Mouse (Mus musculus) intestine, postnatal 0 days (tissue): ENCODE results near the gene Ipcef1. TPM values are rescaled to one million over a fixed set of nuclear protein-coding genes. Genes with fewer than 3 reads are reported as not detected.

Experiments
- ATAC-seq: fragments of 200-750 bp; cut with Nextera tagmentation; 2 replicates; pipeline ENCODE4 v1.8.0; 2017; ENCODE audit warnings: mild to moderate bottlenecking, moderate TSS enrichment, moderate library complexity
- H3K27ac ChIP-seq: fragments of 300-500 bp; sonication (generic); 2 replicates; pipeline ENCODE4 v1.5.1; 2014; ENCODE audit warnings: mild to moderate bottlenecking, low read depth, low read length, moderate library complexity
- H3K27me3 ChIP-seq: fragments of 300-500 bp; sonication (generic); replicated peaks from 2 replicates; pipeline ENCODE4 v1.6.1; 2014; ENCODE audit warnings: low read length, mixed read lengths; ENCODE audit not compliant: control insufficient read depth, insufficient read depth
- H3K36me3 ChIP-seq: fragments of 300-500 bp; sonication (generic); 2 replicates; pipeline ENCODE4 v1.6.1; 2014; ENCODE audit warnings: mild to moderate bottlenecking, moderate library complexity; ENCODE audit not compliant: control insufficient read depth, insufficient read depth
- H3K4me1 ChIP-seq: fragments of 300-500 bp; sonication (generic); replicated peaks from 2 replicates; pipeline ENCODE4 v1.6.1; 2014; ENCODE audit warnings: antibody characterized with exemption, low read length, mixed read lengths; ENCODE audit not compliant: control insufficient read depth, insufficient read depth
- H3K4me2 ChIP-seq: fragments of 300-500 bp; sonication (generic); replicated peaks from 2 replicates; pipeline ENCODE4 v1.6.1; 2014; ENCODE audit warnings: low read depth, mild to moderate bottlenecking, moderate library complexity
- H3K4me3 ChIP-seq: fragments of 300-500 bp; sonication (generic); 2 replicates; pipeline ENCODE4 v1.5.1; 2014; ENCODE audit warnings: low read depth, low read length
- H3K9ac ChIP-seq: fragments of 300-500 bp; sonication (generic); 2 replicates; pipeline ENCODE4 v1.6.1; 2014; ENCODE audit warnings: mild to moderate bottlenecking, low read depth, low read length
- H3K9me3 ChIP-seq: fragments of 300-500 bp; sonication (generic); 2 replicates; pipeline ENCODE4 v1.6.1; 2016; ENCODE audit warnings: mixed run types; ENCODE audit not compliant: control insufficient read depth
- CTCF ChIP-seq: sonication (generic); IDR thresholded peaks from 2 replicates; pipeline ENCODE4 v1.5.1; 2016; ENCODE audit warnings: low read depth, mild to moderate bottlenecking, control low read depth, antibody characterized with exemption, moderate library complexity
- WGBS: fragments of 180-500 bp; shearing (Covaris S2); extraction: QIAGEN DNeasy Blood & Tissue Kit; methylation state at CpG from one replicate; pipeline ENCODE4 v1.1.7; 2014; 5-methylcytosine and 5-hydroxymethylcytosine counted together
- polyA plus RNA-seq: library from polyadenylated mRNA; unstranded; fragments of >200 nt; fragmentation: Nextera tagmentation; extraction: Ambion mirVana; gene quantifications from 2 replicates; pipeline ENCODE4 v1.2.1, GENCODE M21; 2015

The Ipcef1 gene
- polyA plus RNA-seq = 0.12 and 0.16 TPM in 2 replicates

DNA sequence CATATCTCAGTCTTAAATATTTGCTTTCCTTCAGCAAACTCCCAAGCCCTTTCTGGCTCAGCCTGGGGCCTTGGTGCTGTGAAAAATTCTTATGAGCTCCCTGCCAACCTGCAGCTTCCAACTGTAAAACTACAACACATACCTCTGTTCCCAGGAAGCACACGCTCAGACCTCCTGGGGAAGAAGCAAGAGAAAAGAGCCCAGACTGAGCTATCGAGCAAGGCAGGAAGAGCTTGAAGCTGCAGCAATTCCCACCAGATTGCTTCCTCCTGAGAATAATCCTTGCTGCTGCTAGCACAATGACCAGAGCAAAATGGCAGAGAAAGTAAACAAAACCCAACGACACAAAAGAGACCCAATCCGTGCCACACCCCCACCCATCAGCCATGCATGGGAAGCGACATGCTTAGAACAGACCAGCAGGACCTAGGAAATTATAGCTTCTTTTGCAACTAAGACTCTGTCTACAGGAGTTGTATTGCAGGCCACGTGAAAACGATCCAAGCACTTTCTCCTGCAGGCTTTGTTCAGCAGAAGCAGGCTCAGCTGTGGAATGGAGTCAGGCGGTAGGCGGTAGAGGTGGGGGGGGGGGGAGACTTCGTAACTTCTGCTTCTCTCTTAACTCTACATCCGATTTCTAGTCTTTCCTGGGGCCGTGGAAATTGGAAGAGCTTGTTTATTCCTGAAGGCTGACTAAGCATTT, at the start of gene Ipcef1:
Ipcef1 (minus strand) TSS at position 164 of the 703 bp plus-strand sequence.
- Histone ChIP-seq H3K36me3 (no peaks in the 10 kb centered on the region), H3K27ac (0 out of 2 replicates have a peak within 1 kb of the TSS, but pooled peaks have one; percentile 9), H3K9me3 (no peaks in the 10 kb centered on the region), H3K4me1 (peaks cover 6% of the 10 kb centered on the region; the same call in 1 of the 2 replicates), H3K27me3 (no peaks in the 10 kb centered on the region), H3K4me3 (no peak within 1 kb of the TSS), H3K4me2 (peak within 1 kb of the TSS; percentile 43), H3K9ac (no peak within 1 kb of the TSS)
- 11% methylated on average over 12 of the region's 12 CpGs for WGBS
- no peak for TF ChIP-seq CTCF
- ATAC-seq = peak; percentile 28

DNA sequence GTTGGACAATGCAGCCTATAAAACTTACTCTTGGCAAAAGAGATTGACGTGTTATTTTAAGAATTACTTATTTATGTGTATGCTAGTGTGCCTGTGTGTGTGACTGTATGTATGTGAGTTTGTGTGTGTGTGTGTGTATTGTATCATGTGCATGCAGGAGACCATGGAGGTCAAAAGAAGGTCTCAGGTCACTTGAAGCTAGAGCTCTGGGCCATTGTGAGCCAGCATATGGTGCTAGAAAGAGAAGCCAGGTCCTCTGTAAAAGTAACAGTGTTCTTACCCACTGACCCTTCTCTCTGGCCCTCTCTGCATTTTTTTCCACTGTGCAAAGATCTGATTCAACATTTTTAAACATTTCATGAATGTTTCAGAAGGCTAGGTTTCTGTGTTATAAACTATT, 25.7 kb upstream of the Ipcef1 start:
- Histone ChIP-seq H3K4me3 (no peak overlapping the region), H3K4me2 (no peak overlapping the region), H3K9ac (no peak overlapping the region), H3K9me3 (no peaks in the 10 kb centered on the region), H3K27me3 (no peaks in the 10 kb centered on the region), H3K4me1 (no peaks in the 10 kb centered on the region), H3K36me3 (no peaks in the 10 kb centered on the region), H3K27ac (no peak overlapping the region)
- 82% methylated on average over 1 of the region's 1 CpGs for WGBS
- ATAC-seq = no peak
- TF ChIP-seq CTCF = no peak

- H3K9ac ChIP-seq = no peak overlapping the region
- ATAC-seq = no peak
Observed at GRCm38 (mm10) chr10:7077389-7077808, 25.1 kb upstream of the Ipcef1 start.

GRCm38 (mm10) chr10:7076662-7077211, 24.5 kb upstream of the Ipcef1 start:
- no peak for TF ChIP-seq CTCF

More at GRCm38 (mm10) chr10:7077389-7077808, 25.1 kb upstream of the Ipcef1 start:
- no peaks in the 10 kb centered on the region for H3K27me3 ChIP-seq
- no peak for TF ChIP-seq CTCF
- H3K9me3 ChIP-seq = no peaks in the 10 kb centered on the region
- no peak overlapping the region for H3K27ac ChIP-seq
- WGBS = 53% methylated on average over 7 of the region's 7 CpGs
- no peaks in the 10 kb centered on the region for H3K36me3 ChIP-seq
- no peaks in the 10 kb centered on the region for H3K4me1 ChIP-seq
- H3K4me3 ChIP-seq = no peak overlapping the region
- no peak overlapping the region for H3K4me2 ChIP-seq

DNA sequence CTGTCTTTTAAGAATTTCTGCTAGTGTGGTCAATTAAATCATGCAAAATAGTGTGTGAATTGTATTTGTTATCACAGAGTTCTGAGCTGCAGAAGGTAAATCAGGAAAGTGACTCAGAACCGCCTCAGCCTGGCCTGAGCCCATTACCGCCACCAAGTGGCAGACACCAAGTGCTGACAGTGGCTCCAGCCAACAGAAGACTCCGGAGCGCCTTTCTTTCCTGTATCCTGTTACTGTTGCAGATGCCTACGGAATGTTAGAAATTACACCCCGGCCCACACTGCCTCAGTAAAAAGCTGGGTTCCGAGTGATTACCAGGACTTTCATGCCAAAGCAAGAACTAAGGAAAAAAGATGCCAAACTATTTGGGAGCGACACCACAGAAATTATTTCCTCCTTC, 23.9 kb upstream of the Ipcef1 start:
- peak; percentile 93 for TF ChIP-seq CTCF
- no peak overlapping the region for H3K4me3 ChIP-seq
- 15% methylated on average over 8 of the region's 8 CpGs for WGBS
- no peak overlapping the region for H3K27ac ChIP-seq
- H3K36me3 ChIP-seq = no peaks in the 10 kb centered on the region
- H3K9ac ChIP-seq = no peak overlapping the region
- peak overlapping the region; percentile 13; the same call in 1 of the 2 replicates for H3K4me2 ChIP-seq
- H3K27me3 ChIP-seq = no peaks in the 10 kb centered on the region
- peak; percentile 81; the same call in 1 of the 2 replicates for ATAC-seq
- no peaks in the 10 kb centered on the region for H3K4me1 ChIP-seq
- no peaks in the 10 kb centered on the region for H3K9me3 ChIP-seq

More at GRCm38 (mm10) chr10:7076662-7077211, 24.5 kb upstream of the Ipcef1 start:
- H3K36me3 ChIP-seq = no peaks in the 10 kb centered on the region
- H3K27me3 ChIP-seq = no peaks in the 10 kb centered on the region
- no peaks in the 10 kb centered on the region for H3K9me3 ChIP-seq
- no peak for ATAC-seq
- 49% methylated on average over 7 of the region's 8 CpGs for WGBS
- H3K9ac ChIP-seq = no peak overlapping the region
- H3K4me3 ChIP-seq = no peak overlapping the region
- peak overlapping the region; percentile 13; the same call in 1 of the 2 replicates for H3K4me2 ChIP-seq
- no peak overlapping the region for H3K27ac ChIP-seq
- H3K4me1 ChIP-seq = no peaks in the 10 kb centered on the region

GRCm38 (mm10) chr10:7075661-7076060, 23.4 kb upstream of the Ipcef1 start:
- TF ChIP-seq CTCF = no peak
- Histone ChIP-seq H3K36me3 (no peaks in the 10 kb centered on the region), H3K27ac (no peak overlapping the region), H3K9ac (no peak overlapping the region), H3K27me3 (no peaks in the 10 kb centered on the region), H3K4me3 (no peak overlapping the region), H3K9me3 (no peaks in the 10 kb centered on the region), H3K4me2 (no peak overlapping the region), H3K4me1 (no peaks in the 10 kb centered on the region)
- ATAC-seq = no peak
- 79% methylated on average over 2 of the region's 2 CpGs for WGBS
